Mouse (Mus musculus): Measurements from ENCODE around the gene Arhgdig. TPM values are rescaled to one million over a fixed set of nuclear protein-coding genes. Genes with fewer than 3 reads are reported as not detected.

Gene Arhgdig
- total RNA-seq, 1 experiment = 15.0 TPM

- no peak for DNase-seq (ENCODE audit: low read depth, low spot score)
- no peaks in the 10 kb centered on the region for H3K9me3 ChIP-seq (ENCODE audit: control insufficient read depth, insufficient read depth, low read depth, low read length)
- no peak for TF ChIP-seq ZNF384 (IDR thresholded peaks at IDR 0.05; ENCODE audit: low read depth, low read length)
- no peak for TF ChIP-seq CHD2 (IDR thresholded peaks at IDR 0.05; ENCODE audit: low read depth, low read length)
- TF ChIP-seq MAFK (IDR thresholded peaks at IDR 0.05; ENCODE audit: insufficient read depth, low read depth, low read length) = no peak
- TF ChIP-seq HCFC1 (IDR thresholded peaks at IDR 0.05; ENCODE audit: borderline replicate concordance, insufficient read depth, low read length) = no peak
- no peak for TF ChIP-seq ZC3H11A (IDR thresholded peaks at IDR 0.05; ENCODE audit: borderline replicate concordance, low read depth, low read length)
- no peaks in the 10 kb centered on the region for H3K4me1 ChIP-seq (ENCODE audit: control insufficient read depth in 2 of 2, insufficient read depth in 2 of 2, low read length in 2 of 2, poor library complexity in 1 of 2)
- H3K27ac ChIP-seq (ENCODE audit: insufficient read depth, low read depth, low read length, poor library complexity, severe bottlenecking) = no peak overlapping the region
- no peak overlapping the region for H3K9ac ChIP-seq (ENCODE audit: insufficient read depth, low read depth, low read length, poor library complexity, severe bottlenecking)
- no peak overlapping the region for H3K4me3 ChIP-seq (ENCODE audit: insufficient read depth in 1 of 2, low read depth in 1 of 2, low read length in 2 of 2, poor library complexity in 1 of 2, severe bottlenecking in 1 of 2)
- H3K36me3 ChIP-seq (ENCODE audit: control insufficient read depth, insufficient read depth, low read length, poor library complexity, severe bottlenecking) = peaks cover 56% of the 10 kb centered on the region
- in situ Hi-C loops (cut with MboI; ENCODE audit: low sequenced_read_pairs in 2 of 2, unreplicated experiment in 2 of 2) = no loop called here
Observed at GRCm38 (mm10) chr17:26188091-26188805, 19.3 kb downstream of the Arhgdig start.

DNA sequence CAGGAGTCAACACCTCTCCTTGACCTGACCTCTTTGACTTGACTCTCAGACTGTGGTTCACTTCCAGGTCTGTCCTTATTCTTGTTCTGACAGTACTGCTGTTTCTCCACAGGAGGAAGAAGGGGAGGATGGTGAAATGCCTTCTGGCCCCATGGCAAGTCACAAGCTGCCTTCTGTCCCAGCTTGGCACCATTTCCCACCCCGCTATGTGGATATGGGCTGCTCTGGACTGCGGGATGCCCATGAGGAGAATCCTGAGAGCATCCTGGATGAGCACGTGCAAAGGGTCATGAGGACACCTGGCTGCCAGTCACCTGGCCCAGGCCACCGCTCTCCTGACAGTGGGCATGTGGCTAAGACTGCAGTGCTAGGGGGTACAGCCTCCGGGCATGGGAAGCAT lies 20.0 kb downstream of the Arhgdig start:
- no peaks in the 10 kb centered on the region for H3K4me1 ChIP-seq (ENCODE audit: control insufficient read depth in 2 of 2, insufficient read depth in 2 of 2, low read length in 2 of 2, poor library complexity in 1 of 2)
- in situ Hi-C loops (cut with MboI; ENCODE audit: low sequenced_read_pairs in 2 of 2, unreplicated experiment in 2 of 2) = no loop called here
- no peak overlapping the region for H3K9ac ChIP-seq (ENCODE audit: insufficient read depth, low read depth, low read length, poor library complexity, severe bottlenecking)
- TF ChIP-seq ZNF384 (IDR thresholded peaks at IDR 0.05; ENCODE audit: low read depth, low read length) (no peak), MAFK (IDR thresholded peaks at IDR 0.05; ENCODE audit: insufficient read depth, low read depth, low read length) (no peak), ZC3H11A (IDR thresholded peaks at IDR 0.05; ENCODE audit: borderline replicate concordance, low read depth, low read length) (no peak), CHD2 (IDR thresholded peaks at IDR 0.05; ENCODE audit: low read depth, low read length) (no peak), HCFC1 (IDR thresholded peaks at IDR 0.05; ENCODE audit: borderline replicate concordance, insufficient read depth, low read length) (no peak)
- no peak overlapping the region for H3K4me3 ChIP-seq (ENCODE audit: insufficient read depth in 1 of 2, low read depth in 1 of 2, low read length in 2 of 2, poor library complexity in 1 of 2, severe bottlenecking in 1 of 2)
- no peak for DNase-seq (ENCODE audit: low read depth, low spot score)
- H3K36me3 ChIP-seq (ENCODE audit: control insufficient read depth, insufficient read depth, low read length, poor library complexity, severe bottlenecking) = peaks cover 54% of the 10 kb centered on the region
- H3K27ac ChIP-seq (ENCODE audit: insufficient read depth, low read depth, low read length, poor library complexity, severe bottlenecking) = no peak overlapping the region
- H3K9me3 ChIP-seq (ENCODE audit: control insufficient read depth, insufficient read depth, low read depth, low read length) = no peaks in the 10 kb centered on the region

- peaks cover 18% of the 10 kb centered on the region for H3K36me3 ChIP-seq (ENCODE audit: control insufficient read depth, insufficient read depth, low read length, poor library complexity, severe bottlenecking)
- no peak overlapping the region for H3K4me3 ChIP-seq (ENCODE audit: insufficient read depth in 1 of 2, low read depth in 1 of 2, low read length in 2 of 2, poor library complexity in 1 of 2, severe bottlenecking in 1 of 2)
- no peak for TF ChIP-seq ZC3H11A (IDR thresholded peaks at IDR 0.05; ENCODE audit: borderline replicate concordance, low read depth, low read length)
- no peak for TF ChIP-seq MAFK (IDR thresholded peaks at IDR 0.05; ENCODE audit: insufficient read depth, low read depth, low read length)
- TF ChIP-seq CHD2 (IDR thresholded peaks at IDR 0.05; ENCODE audit: low read depth, low read length) = no peak
- no peak for TF ChIP-seq HCFC1 (IDR thresholded peaks at IDR 0.05; ENCODE audit: borderline replicate concordance, insufficient read depth, low read length)
- TF ChIP-seq ZNF384 (IDR thresholded peaks at IDR 0.05; ENCODE audit: low read depth, low read length) = no peak
- DNase-seq (ENCODE audit: low read depth, low spot score) = no peak
- in situ Hi-C loops (cut with MboI; ENCODE audit: low sequenced_read_pairs in 2 of 2, unreplicated experiment in 2 of 2) = no loop called here
- no peak overlapping the region for H3K9ac ChIP-seq (ENCODE audit: insufficient read depth, low read depth, low read length, poor library complexity, severe bottlenecking)
- no peaks in the 10 kb centered on the region for H3K9me3 ChIP-seq (ENCODE audit: control insufficient read depth, insufficient read depth, low read depth, low read length)
- H3K4me1 ChIP-seq (ENCODE audit: control insufficient read depth in 2 of 2, insufficient read depth in 2 of 2, low read length in 2 of 2, poor library complexity in 1 of 2) = no peaks in the 10 kb centered on the region
- no peak overlapping the region for H3K27ac ChIP-seq (ENCODE audit: insufficient read depth, low read depth, low read length, poor library complexity, severe bottlenecking)
Observed at GRCm38 (mm10) chr17:26181179-26181578, 26.4 kb downstream of the Arhgdig start.

DNA sequence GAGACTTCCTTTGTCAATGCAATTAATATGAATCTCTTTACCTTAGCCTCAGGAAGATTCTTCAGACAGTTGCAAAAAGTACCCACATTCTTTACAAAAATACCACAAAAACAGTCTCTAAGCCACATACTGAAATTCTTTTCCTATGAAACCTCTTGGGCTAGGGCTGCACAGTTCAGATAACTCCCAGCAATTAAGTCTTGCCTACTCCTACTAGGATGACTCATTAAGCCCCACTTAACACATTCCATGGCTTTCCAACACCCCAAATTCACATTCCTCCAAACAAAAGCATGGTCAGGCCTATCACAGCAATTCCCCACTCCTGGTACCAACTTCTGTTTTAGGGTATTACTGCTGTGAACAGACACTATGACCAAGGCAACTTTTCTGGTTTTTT lies 29.0 kb downstream of the Arhgdig start:
- H3K9me3 ChIP-seq (ENCODE audit: control insufficient read depth, insufficient read depth, low read depth, low read length) = no peaks in the 10 kb centered on the region
- no peaks in the 10 kb centered on the region for H3K4me1 ChIP-seq (ENCODE audit: control insufficient read depth in 2 of 2, insufficient read depth in 2 of 2, low read length in 2 of 2, poor library complexity in 1 of 2)
- DNase-seq (ENCODE audit: low read depth, low spot score) = no peak
- in situ Hi-C loops (cut with MboI; ENCODE audit: low sequenced_read_pairs in 2 of 2, unreplicated experiment in 2 of 2) = no loop called here
- H3K36me3 ChIP-seq (ENCODE audit: control insufficient read depth, insufficient read depth, low read length, poor library complexity, severe bottlenecking) = peaks cover 11% of the 10 kb centered on the region
- no peak overlapping the region for H3K4me3 ChIP-seq (ENCODE audit: insufficient read depth in 1 of 2, low read depth in 1 of 2, low read length in 2 of 2, poor library complexity in 1 of 2, severe bottlenecking in 1 of 2)
- H3K27ac ChIP-seq (ENCODE audit: insufficient read depth, low read depth, low read length, poor library complexity, severe bottlenecking) = no peak overlapping the region
- no peak overlapping the region for H3K9ac ChIP-seq (ENCODE audit: insufficient read depth, low read depth, low read length, poor library complexity, severe bottlenecking)
- TF ChIP-seq ZNF384 (IDR thresholded peaks at IDR 0.05; ENCODE audit: low read depth, low read length) (no peak), CHD2 (IDR thresholded peaks at IDR 0.05; ENCODE audit: low read depth, low read length) (no peak), HCFC1 (IDR thresholded peaks at IDR 0.05; ENCODE audit: borderline replicate concordance, insufficient read depth, low read length) (no peak), MAFK (IDR thresholded peaks at IDR 0.05; ENCODE audit: insufficient read depth, low read depth, low read length) (no peak), ZC3H11A (IDR thresholded peaks at IDR 0.05; ENCODE audit: borderline replicate concordance, low read depth, low read length) (no peak)

Data from ES-E14 (cell line).